Mouse (Mus musculus) bone marrow, adult 2 months (tissue): ENCODE results near the gene Vsig10. TPM values are rescaled to one million over a fixed set of nuclear protein-coding genes. Genes with fewer than 3 reads are reported as not detected.
"Not testable (repeated sequence)": the region's sequence is repeated elsewhere in the genome, so short reads cannot be mapped to it uniquely, and the experiment has no call there.

Source experiments
- H3K27ac ChIP-seq: fragments of 200-500 bp; 2 replicates; pipeline ENCODE4 v1.5.1; 2012; ENCODE audit warnings: low read depth, mild to moderate bottlenecking, control low read depth, inconsistent platforms, low read length; ENCODE audit not compliant: control insufficient read depth, poor library complexity, insufficient read depth
- H3K4me1 ChIP-seq: fragments of 200-500 bp; 2 replicates; pipeline ENCODE4 v1.6.1; 2011; ENCODE audit warnings: low read length; ENCODE audit not compliant: control insufficient read depth, insufficient read depth
- H3K4me3 ChIP-seq: fragments of 200-500 bp; replicated peaks from 2 replicates; pipeline ENCODE3; 2011; ENCODE audit warnings: mild to moderate bottlenecking, low read depth, low read length, control low read depth; ENCODE audit not compliant: control insufficient read depth
- CTCF ChIP-seq: fragments of 200-500 bp; IDR thresholded peaks from 2 replicates; pipeline ENCODE4 v1.5.1; 2011; ENCODE audit warnings: low read length, control low read depth; ENCODE audit not compliant: control insufficient read depth, insufficient read depth
- POLR2A ChIP-seq: fragments of 200-500 bp; IDR thresholded peaks from 2 replicates; pipeline ENCODE4 v1.6.1; 2011; ENCODE audit warnings: low read depth, mild to moderate bottlenecking, control low read depth, low read length, borderline replicate concordance; ENCODE audit not compliant: control insufficient read depth
- WGBS: fragments of 180-500 bp; shearing (Covaris S2); methylation state at CpG from one replicate; pipeline ENCODE4 v1.1.7; 2018; 5-methylcytosine and 5-hydroxymethylcytosine counted together
- polyA plus RNA-seq: library from polyadenylated mRNA; stranded (reverse); fragments of >200 nt; gene quantifications from 2 replicates; pipeline ENCODE4 v1.2.4, GENCODE M21; 2011; ENCODE audit warnings: low replicate concordance; ENCODE audit not compliant: missing spikeins, insufficient read depth, insufficient read length

Vsig10 gene
- polyA plus RNA-seq, 1 experiment, result 5.3 TPM

DNA sequence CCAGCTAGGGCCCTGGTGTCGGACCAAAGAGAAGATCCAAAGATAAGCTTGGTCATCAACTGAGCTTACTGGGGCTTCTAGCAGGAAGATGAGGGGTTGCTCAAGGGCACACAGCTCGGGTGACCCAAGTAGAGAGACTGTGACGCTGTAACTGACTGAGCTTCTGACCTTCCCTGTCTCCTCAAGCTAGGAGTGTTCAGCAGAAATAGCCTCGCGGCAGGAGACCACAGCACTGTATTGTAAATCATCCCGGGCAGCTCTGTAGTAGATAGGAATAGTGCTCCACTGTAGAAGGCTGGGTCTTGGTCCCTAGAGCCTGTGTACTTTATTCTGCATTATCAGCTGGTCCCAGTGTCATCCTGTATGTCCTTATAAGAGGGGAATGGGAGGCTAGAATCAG lies 23.0 kb downstream of the Vsig10 start:
- 71% methylated on average over 6 of the region's 6 CpGs for WGBS
- H3K27ac ChIP-seq, result no peak overlapping the region

DNA sequence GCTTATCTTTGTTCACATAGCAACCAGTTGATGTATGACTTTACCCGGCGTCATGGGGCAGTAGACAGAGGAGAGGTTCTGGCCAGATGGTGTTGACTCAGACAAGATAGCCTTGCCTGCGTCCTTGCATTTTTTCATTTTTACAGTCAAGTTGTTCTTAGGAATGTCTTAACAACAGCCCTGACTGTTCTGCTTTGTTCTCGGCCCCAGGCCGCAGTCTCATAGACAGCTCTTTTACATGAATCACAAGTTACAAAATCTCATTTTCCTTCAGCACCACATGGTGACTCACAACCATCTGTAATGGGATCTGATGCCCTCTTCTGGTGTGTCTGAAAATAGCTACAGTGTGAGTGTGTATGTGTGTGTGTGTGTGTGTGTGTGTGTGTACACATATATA lies 25.6 kb downstream of the Vsig10 start:
- WGBS, result 87% methylated on average over 5 of the region's 5 CpGs
- H3K27ac ChIP-seq, H3K4me3 ChIP-seq, H3K4me1 ChIP-seq: not testable (repeated sequence)

More for the DNA sequence above, 23.0 kb downstream of the Vsig10 start:
- TF ChIP-seq POLR2A (no peak), CTCF (no peak)
- Histone ChIP-seq H3K4me3 (no peak overlapping the region), H3K4me1 (no peaks in the 10 kb centered on the region)

DNA sequence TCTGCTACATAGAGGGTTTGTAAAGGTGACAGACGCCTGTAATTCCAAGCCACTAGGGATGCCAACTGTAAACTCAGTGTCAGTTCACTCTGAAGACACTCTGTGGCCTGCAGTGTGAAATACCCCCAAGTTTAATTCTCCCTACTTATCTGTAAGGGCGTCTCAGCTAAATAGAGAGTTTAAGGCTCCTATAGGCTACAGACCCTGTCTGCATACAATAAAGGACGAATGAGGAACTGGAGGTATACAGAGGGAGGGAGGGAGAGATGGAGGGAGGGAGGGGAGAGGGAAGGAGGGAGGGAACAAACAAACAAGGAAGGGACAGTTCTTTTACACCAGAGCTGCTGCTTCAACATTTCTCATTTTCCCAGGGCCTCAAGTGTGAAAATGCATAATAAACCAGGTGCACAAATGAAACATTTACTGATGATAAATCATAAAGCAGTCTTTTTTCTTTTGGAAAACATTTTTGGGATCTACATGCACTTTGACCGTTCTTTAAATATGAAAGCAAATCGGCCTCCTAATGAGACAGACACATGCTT lies 26.6 kb downstream of the Vsig10 start:
- WGBS, result 61% methylated on average over 5 of the region's 5 CpGs
- no peak for TF ChIP-seq CTCF
- no peak for TF ChIP-seq POLR2A
- Histone ChIP-seq H3K4me3 (no peak overlapping the region), H3K4me1 (no peaks in the 10 kb centered on the region), H3K27ac (no peak overlapping the region)

DNA sequence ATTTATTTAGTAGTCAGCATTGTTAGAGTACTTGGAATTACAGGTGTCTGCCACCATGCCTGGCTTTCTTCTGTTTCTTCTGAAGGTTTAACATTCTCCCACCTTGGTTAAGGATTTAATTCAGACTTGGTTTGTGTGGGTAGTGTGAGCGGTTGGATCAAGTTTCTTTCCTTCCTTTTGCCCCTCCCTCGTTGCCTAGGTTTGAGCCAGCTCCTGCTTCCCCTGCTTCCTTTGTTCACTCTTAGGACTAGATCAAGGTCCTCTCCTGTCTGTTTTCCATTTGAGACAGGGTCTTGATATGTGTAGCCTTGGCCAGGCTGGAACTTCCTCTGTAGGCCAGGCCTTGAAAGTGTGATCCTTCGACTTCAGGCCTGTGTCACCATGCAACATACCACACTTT lies 27.4 kb downstream of the Vsig10 start:
- 49% methylated on average over 3 of the region's 3 CpGs for WGBS
- TF ChIP-seq CTCF (no peak), POLR2A (no peak)
- H3K27ac ChIP-seq, result no peak overlapping the region
- H3K4me3 ChIP-seq, result no peak overlapping the region
- H3K4me1 ChIP-seq, result no peaks in the 10 kb centered on the region

DNA sequence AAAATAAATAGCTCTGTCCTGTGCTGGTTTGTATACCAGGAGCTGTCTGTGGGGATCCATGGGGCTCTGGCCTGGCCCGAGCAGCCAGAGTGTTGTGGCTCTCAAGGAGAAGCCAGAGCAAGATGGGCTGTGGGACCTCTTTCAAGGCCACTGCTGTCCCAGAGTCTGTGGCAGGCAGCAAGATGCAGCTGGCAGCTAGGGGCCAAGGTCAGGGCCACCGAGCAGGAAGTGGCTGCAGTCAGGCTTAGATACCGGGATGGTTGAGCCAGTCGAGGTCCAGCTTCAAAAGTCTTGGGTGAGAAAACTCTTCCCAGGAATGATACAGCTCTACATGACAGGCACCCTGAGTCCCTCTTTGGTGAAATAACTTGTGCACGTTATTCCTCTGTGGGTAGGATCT lies 28.1 kb downstream of the Vsig10 start:
- WGBS, result 83% methylated on average over 5 of the region's 5 CpGs
- Histone ChIP-seq H3K27ac (no peak overlapping the region), H3K4me1 (no peaks in the 10 kb centered on the region), H3K4me3 (no peak overlapping the region)
- no peak for TF ChIP-seq CTCF
- no peak for TF ChIP-seq POLR2A

DNA sequence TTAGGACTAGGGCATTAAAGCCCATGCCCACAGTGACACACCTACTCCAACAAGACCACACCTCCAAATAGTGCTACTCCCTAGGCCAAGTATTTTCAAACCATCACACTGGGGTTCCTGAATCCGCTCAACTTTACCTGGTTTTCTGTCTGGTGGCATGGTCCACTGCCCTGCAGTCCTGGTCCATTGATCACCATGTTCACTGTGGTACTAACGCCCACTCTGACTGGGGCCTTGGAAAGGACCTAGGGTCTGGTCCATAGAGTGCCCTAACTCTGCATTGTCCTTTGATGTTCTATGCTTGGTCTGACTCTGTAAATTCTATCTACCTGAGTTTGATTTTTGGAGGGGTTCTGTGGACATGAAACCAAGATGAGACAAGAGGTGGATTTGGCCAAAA lies 29.0 kb downstream of the Vsig10 start:
- Histone ChIP-seq H3K4me1 (no peaks in the 10 kb centered on the region), H3K27ac (no peak overlapping the region), H3K4me3 (no peak overlapping the region)
- WGBS, result 92% methylated on average over 2 of the region's 2 CpGs
- no peak for TF ChIP-seq CTCF
- no peak for TF ChIP-seq POLR2A

DNA sequence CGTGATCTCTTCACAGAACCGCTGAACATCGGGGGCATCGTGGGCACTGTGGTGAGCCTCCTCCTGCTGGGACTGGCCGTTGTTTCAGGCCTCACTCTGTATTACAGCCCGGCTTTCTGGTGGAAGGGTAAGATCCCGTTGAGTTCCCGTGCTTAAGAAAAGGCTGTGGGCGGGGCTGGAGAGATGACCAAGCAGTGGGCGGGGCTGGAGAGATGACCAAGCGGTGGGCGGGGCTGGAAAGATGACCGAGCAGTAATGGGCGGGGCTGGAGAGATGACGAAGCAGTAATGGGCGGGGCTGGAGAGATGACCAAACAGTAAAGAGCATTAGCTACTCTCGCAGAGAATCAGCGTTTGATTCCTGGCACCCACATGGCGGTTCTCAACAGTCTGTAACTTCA lies 29.4 kb downstream of the Vsig10 start:
- no peak overlapping the region for H3K27ac ChIP-seq
- no peak overlapping the region for H3K4me3 ChIP-seq
- H3K4me1 ChIP-seq, result no peaks in the 10 kb centered on the region
- 78% methylated on average over 19 of the region's 19 CpGs for WGBS
- TF ChIP-seq CTCF, result no peak
- TF ChIP-seq POLR2A, result no peak

- 6% methylated on average over 8 of the region's 8 CpGs for WGBS
- TF ChIP-seq CTCF, result no peak
- TF ChIP-seq POLR2A, result no peak
- Histone ChIP-seq H3K4me1 (no peaks in the 10 kb centered on the region), H3K4me3 (no peak overlapping the region), H3K27ac (no peak overlapping the region)
These were observed 35.2 kb downstream of the Vsig10 start for GRCm38 (mm10) chr5:117354121-117354520.

GRCm38 (mm10) chr5:117355648-117356303 lies 36.9 kb downstream of the Vsig10 start:
- no peak overlapping the region for H3K4me3 ChIP-seq
- H3K4me1 ChIP-seq, result peaks cover 1% of the 10 kb centered on the region; the same call in 1 of the 2 replicates
- H3K27ac ChIP-seq, result no peak overlapping the region
- no peak for TF ChIP-seq CTCF
- TF ChIP-seq POLR2A, result no peak
- WGBS, result 42% methylated on average over 14 of the region's 14 CpGs
